ENCODE assay signal across 22 mouse cellular contexts in the genomic region with DNA sequence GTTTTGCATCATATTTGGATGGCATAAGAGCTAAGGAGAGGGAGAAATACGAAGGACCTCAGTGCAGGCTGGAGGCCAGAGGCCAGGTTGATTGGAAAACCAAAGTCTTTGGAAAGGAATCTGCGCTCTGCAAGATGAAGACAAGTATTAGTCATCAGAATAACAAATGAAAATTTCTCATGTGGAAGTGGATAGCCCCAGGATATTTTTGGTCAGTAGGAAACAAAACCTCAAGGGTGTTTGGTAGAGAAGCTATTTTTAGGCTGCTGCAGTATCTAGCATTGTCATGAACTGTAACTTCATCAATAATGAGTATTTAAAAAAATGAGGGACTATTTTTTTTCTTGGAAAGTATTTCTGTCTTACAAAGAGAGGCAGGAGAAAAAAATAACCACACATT.
"Had no signal": no experiment of that assay in that cellular context is flagged by ENCODE, and none has a peak within 500 bp of the region (broad histone marks: within the 10 kb centered on the region; RNA-seq: fewer than 3 reads in every experiment).

No protein-coding gene starts in this region.

- DNase-seq: gastrocnemius, adult 2 months; gastrocnemius, postnatal 10 days; gastrocnemius, postnatal 36 days; heart, adult 18-20 months; heart, postnatal 10 days; kidney, adult 11 months; kidney, adult 2 months; kidney, adult 9 months; kidney, postnatal 14 days; kidney, postnatal 36 days; layer of hippocampus, adult 9-11 months; layer of hippocampus, postnatal 36 days; left cerebral cortex, postnatal 4 days had no signal

- ATAC-seq: hindbrain, postnatal 0 days; intestine, embryonic 16.5 days; liver, embryonic 12.5 days had no signal

- H3K27me3 ChIP-seq: heart, embryonic 12.5 days; hindbrain, embryonic 13.5 days; hindbrain, embryonic 15.5 days; kidney, embryonic 15.5 days; limb, embryonic 13.5 days; limb, embryonic 15.5 days; liver, embryonic 12.5 days had no signal
